Mouse (Mus musculus): Measurements from ENCODE around the gene BC051142.

GRCm38 (mm10) chr17:34392321-34392720 lies 6.3 kb upstream of the BC051142 start:
- TF ChIP-seq CTCF (IDR thresholded peaks at IDR 0.05; ENCODE audit: low read depth) (no peak), EP300 (IDR thresholded peaks at IDR 0.05; ENCODE audit: low read depth) (no peak)

Data from heart, postnatal 0 days (tissue).